Mouse (Mus musculus) C2C12 (cell line): ENCODE results near the gene Il6ra. TPM values are rescaled to one million over a fixed set of nuclear protein-coding genes. Genes with fewer than 3 reads are reported as not detected.
A peak's percentile ranks its signal among the peaks of the same experiment; 100 is the strongest.

Experiments used
- H3K27me3 ChIP-seq: one replicate; pipeline ENCODE4 v1.6.1; 2011; ENCODE audit not compliant: control insufficient read depth, insufficient read depth, insufficient read length
- H3K36me3 ChIP-seq: one replicate; pipeline ENCODE4 v1.6.1; 2011; ENCODE audit not compliant: control insufficient read depth, insufficient read depth
- H3K4me3 ChIP-seq: one replicate; pipeline ENCODE4 v1.5.1; 2011; ENCODE audit warnings: mild to moderate bottlenecking, control low read depth; ENCODE audit not compliant: poor library complexity, insufficient read depth, severe bottlenecking
- H3K79me2 ChIP-seq: one replicate; pipeline ENCODE4 v1.6.1; 2011; ENCODE audit not compliant: control insufficient read depth, insufficient read depth
- H3K79me3 ChIP-seq: one replicate; pipeline ENCODE4 v1.6.1; 2011; ENCODE audit warnings: low read depth, control low read depth
- H3ac ChIP-seq: one replicate; pipeline ENCODE3; 2011; ENCODE audit warnings: low read depth; ENCODE audit not compliant: control insufficient read depth, insufficient read length
- CEBPB ChIP-seq: IDR thresholded peaks from one replicate; pipeline ENCODE4 v1.6.1; 2011; ENCODE audit warnings: low read depth, mild to moderate bottlenecking, control low read depth, moderate library complexity
- CTCF ChIP-seq: IDR thresholded peaks from one replicate; pipeline ENCODE4 v1.5.1; 2011; ENCODE audit not compliant: control insufficient read depth, insufficient read depth, insufficient read length
- FOSL1 ChIP-seq: IDR thresholded peaks from one replicate; pipeline ENCODE4 v1.8.0; 2011; ENCODE audit warnings: mild to moderate bottlenecking, low read length; ENCODE audit not compliant: poor library complexity, insufficient read depth, severe bottlenecking
- MAX ChIP-seq: IDR thresholded peaks from one replicate; pipeline ENCODE4 v1.6.1; 2011; ENCODE audit warnings: mild to moderate bottlenecking, control low read depth
- MYOD1 ChIP-seq: IDR thresholded peaks from one replicate; pipeline ENCODE4 v1.6.1; 2011; ENCODE audit warnings: low read depth; ENCODE audit not compliant: control insufficient read depth, insufficient read length
- MYOG ChIP-seq: IDR thresholded peaks from one replicate; pipeline ENCODE4 v1.6.1; 2011; ENCODE audit not compliant: control insufficient read depth, insufficient read length; ENCODE audit errors: extremely low read depth
- USF1 ChIP-seq: IDR thresholded peaks from one replicate; pipeline ENCODE4 v1.6.1; 2011; ENCODE audit warnings: low read depth, mild to moderate bottlenecking, control low read depth, moderate library complexity
- polyA plus RNA-seq: library from polyadenylated mRNA; unstranded; fragments of >200 nt; fragmentation: generic; extraction: Trizol; gene quantifications from one replicate; pipeline ENCODE4 v1.2.1, GENCODE M21; 2012; ENCODE audit warnings: missing spikeins

The Il6ra gene
- polyA plus RNA-seq, 1 experiment, result 1.2 TPM

DNA sequence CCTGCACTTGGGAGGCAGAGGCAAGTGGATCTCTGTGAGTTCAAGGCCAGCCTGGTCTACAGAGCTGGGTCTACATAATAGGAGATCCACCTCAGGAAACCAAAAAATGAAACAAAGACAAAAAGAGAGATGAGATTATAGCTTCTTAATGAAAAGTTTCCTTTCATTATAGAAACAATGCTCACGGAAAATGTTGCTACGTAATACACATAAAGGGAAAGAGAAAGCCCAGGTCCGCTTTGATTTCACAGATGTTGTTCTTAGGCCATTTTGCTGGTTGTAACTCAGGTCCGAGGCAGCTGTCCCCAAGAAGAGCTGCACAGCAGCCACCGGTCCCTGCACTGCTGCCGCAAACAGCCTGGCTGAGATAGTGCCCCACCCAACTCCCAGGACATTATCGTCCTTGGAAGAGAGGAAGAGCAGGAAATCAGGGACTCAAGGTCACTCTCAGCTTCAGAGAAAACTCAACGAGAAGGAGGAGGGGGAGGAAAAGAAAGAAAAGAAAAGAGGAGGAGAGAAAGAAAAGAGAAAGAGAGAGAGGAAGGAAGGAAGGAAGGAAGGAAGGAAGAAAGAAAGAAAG is 50.7 kb downstream of the Il6ra start:
- Histone ChIP-seq H3K27me3 (no peaks in the 10 kb centered on the region), H3K4me3 (no peak overlapping the region), H3K79me3 (no peaks in the 10 kb centered on the region), H3K36me3 (no peaks in the 10 kb centered on the region), H3ac (no peak overlapping the region), H3K79me2 (no peaks in the 10 kb centered on the region)
- TF ChIP-seq MYOG, result no peak
- TF ChIP-seq USF1, result no peak

GRCm38 (mm10) chr3:89861070-89861469 is 51.9 kb downstream of the Il6ra start:
- Histone ChIP-seq H3K36me3 (no peaks in the 10 kb centered on the region), H3K4me3 (no peak overlapping the region), H3K79me3 (no peaks in the 10 kb centered on the region), H3K27me3 (no peaks in the 10 kb centered on the region), H3ac (no peak overlapping the region), H3K79me2 (no peaks in the 10 kb centered on the region)
- peak; percentile 97 for TF ChIP-seq CEBPB
- peak; percentile 50 for TF ChIP-seq MAX
- TF ChIP-seq FOSL1, result peak; percentile 98
- TF ChIP-seq MYOG, result no peak
- no peak for TF ChIP-seq CTCF
- TF ChIP-seq MYOD1, result peak; percentile 32
- TF ChIP-seq USF1, result no peak

DNA sequence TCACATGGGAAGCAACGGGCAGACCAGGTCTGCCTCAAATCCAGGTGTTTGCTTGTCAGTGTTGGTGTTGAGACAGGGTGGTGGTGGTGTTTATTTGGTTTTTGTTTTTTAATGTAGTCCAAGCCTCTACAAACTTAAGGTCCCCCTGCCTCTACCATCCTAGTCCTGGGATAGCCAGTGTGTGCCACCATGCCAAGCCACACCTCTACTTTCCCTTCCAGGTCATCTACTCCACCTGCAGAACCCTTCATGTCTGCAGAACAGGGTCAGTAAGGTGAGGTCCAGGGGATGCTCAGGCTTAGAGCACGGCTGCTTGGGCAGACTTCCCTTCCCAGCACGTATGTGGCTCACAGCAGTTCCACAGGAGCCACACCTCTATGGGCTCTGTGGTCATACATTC is 52.7 kb downstream of the Il6ra start:
- Histone ChIP-seq H3K4me3 (no peak overlapping the region), H3K27me3 (no peaks in the 10 kb centered on the region), H3K36me3 (no peaks in the 10 kb centered on the region), H3K79me2 (no peaks in the 10 kb centered on the region), H3ac (no peak overlapping the region), H3K79me3 (no peaks in the 10 kb centered on the region)
- TF ChIP-seq CEBPB (no peak), USF1 (no peak), CTCF (no peak)

GRCm38 (mm10) chr3:89859936-89860335 is 53.1 kb downstream of the Il6ra start:
- Histone ChIP-seq H3ac (no peak overlapping the region), H3K27me3 (no peaks in the 10 kb centered on the region), H3K4me3 (no peak overlapping the region), H3K79me3 (no peaks in the 10 kb centered on the region), H3K79me2 (no peaks in the 10 kb centered on the region), H3K36me3 (no peaks in the 10 kb centered on the region)
- TF ChIP-seq CTCF (no peak), MYOG (no peak), CEBPB (no peak), FOSL1 (no peak), MAX (no peak), MYOD1 (no peak), USF1 (no peak)

DNA sequence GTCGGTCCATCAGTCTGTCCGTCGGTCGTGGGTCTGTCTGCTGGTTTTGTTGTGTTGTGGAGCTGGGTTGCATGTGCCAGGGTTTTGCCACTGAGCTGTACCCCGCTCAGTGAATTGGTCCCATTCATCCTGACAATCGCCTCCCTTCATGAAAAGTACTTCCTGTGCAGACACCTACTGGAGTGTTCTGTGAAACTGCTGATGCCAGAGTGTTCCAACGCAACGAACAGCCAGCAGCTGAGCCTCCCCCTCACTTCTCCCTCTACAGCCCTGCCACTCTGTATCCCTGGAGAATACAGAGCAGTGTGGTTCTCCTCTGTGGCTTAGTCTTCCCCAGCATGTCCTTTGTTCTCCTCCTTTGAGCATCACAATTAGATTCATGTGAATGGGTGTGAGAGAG is 54.1 kb downstream of the Il6ra start:
- no peaks in the 10 kb centered on the region for H3K79me2 ChIP-seq
- no peaks in the 10 kb centered on the region for H3K27me3 ChIP-seq
- H3ac ChIP-seq, result no peak overlapping the region
- no peak overlapping the region for H3K4me3 ChIP-seq
- no peaks in the 10 kb centered on the region for H3K36me3 ChIP-seq
- H3K79me3 ChIP-seq, result no peaks in the 10 kb centered on the region
- TF ChIP-seq FOSL1 (no peak), CEBPB (no peak), CTCF (no peak), USF1 (no peak), MAX (no peak), MYOD1 (no peak), MYOG (no peak)

GRCm38 (mm10) chr3:89858123-89858522 is 54.9 kb downstream of the Il6ra start:
- no peaks in the 10 kb centered on the region for H3K27me3 ChIP-seq
- no peaks in the 10 kb centered on the region for H3K79me2 ChIP-seq
- H3ac ChIP-seq, result no peak overlapping the region
- H3K79me3 ChIP-seq, result no peaks in the 10 kb centered on the region
- H3K36me3 ChIP-seq, result no peaks in the 10 kb centered on the region
- no peak overlapping the region for H3K4me3 ChIP-seq
- TF ChIP-seq MYOD1, result no peak
- TF ChIP-seq USF1, result no peak
- TF ChIP-seq FOSL1, result no peak
- no peak for TF ChIP-seq MYOG
- TF ChIP-seq MAX, result no peak
- TF ChIP-seq CTCF, result no peak
- no peak for TF ChIP-seq CEBPB
